Mouse (Mus musculus) midbrain, embryonic 14.5 days (tissue): ENCODE data around the gene Hspa13. TPM values are rescaled to one million over a fixed set of nuclear protein-coding genes. Genes with fewer than 3 reads are reported as not detected.

Experiments used
- ATAC-seq: fragments of 200-750 bp; cut with Nextera tagmentation; 2 replicates; pipeline ENCODE4 v1.8.0; 2017; ENCODE audit warnings: moderate number of reproducible peaks, moderate library complexity; ENCODE audit not compliant: low FRiP score, low TSS enrichment
- DNase-seq: peaks from one replicate; pipeline ENCODE4 v3.0.0-alpha.2; 2015
- H3K27ac ChIP-seq: fragments of 300-500 bp; sonication (generic); replicated peaks from 2 replicates; pipeline ENCODE4 v1.5.1; 2014; ENCODE audit warnings: mild to moderate bottlenecking, low read depth, low read length, moderate library complexity
- H3K27me3 ChIP-seq: fragments of 300-500 bp; sonication (generic); 2 replicates; pipeline ENCODE4 v1.6.1; 2014; ENCODE audit warnings: low read length, control low read depth, mixed read lengths; ENCODE audit not compliant: control insufficient read depth, insufficient read depth
- H3K36me3 ChIP-seq: fragments of 300-500 bp; sonication (generic); 2 replicates; pipeline ENCODE4 v1.6.1; 2014; ENCODE audit warnings: low read length, control low read depth; ENCODE audit not compliant: control insufficient read depth, insufficient read depth
- H3K4me1 ChIP-seq: fragments of 300-500 bp; sonication (generic); 2 replicates; pipeline ENCODE4 v1.6.1; 2014; ENCODE audit warnings: mild to moderate bottlenecking, antibody characterized with exemption, low read length, control low read depth; ENCODE audit not compliant: control insufficient read depth, insufficient read depth
- H3K4me2 ChIP-seq: fragments of 300-500 bp; sonication (generic); 2 replicates; pipeline ENCODE4 v1.6.1; 2014; ENCODE audit warnings: mild to moderate bottlenecking, low read length, moderate library complexity
- H3K4me3 ChIP-seq: fragments of 300-500 bp; sonication (generic); replicated peaks from 2 replicates; pipeline ENCODE4 v1.5.1; 2014; ENCODE audit warnings: low read depth, low read length
- H3K9ac ChIP-seq: fragments of 300-500 bp; sonication (generic); replicated peaks from 2 replicates; pipeline ENCODE4 v1.6.1; 2014; ENCODE audit warnings: mild to moderate bottlenecking, low read length, moderate library complexity
- H3K9me3 ChIP-seq: fragments of 300-500 bp; sonication (generic); 2 replicates; pipeline ENCODE4 v1.6.1; 2016; ENCODE audit warnings: low read length, control low read depth, mixed read lengths; ENCODE audit not compliant: control insufficient read depth
- WGBS: fragments of 180-500 bp; shearing (Covaris S2); extraction: QIAGEN DNeasy Blood & Tissue Kit; methylation state at CpG from one replicate; pipeline ENCODE4 v1.1.7; 2014; 5-methylcytosine and 5-hydroxymethylcytosine counted together
- polyA plus RNA-seq: library from polyadenylated mRNA; unstranded; fragments of >200 nt; fragmentation: Nextera tagmentation; extraction: Ambion mirVana; gene quantifications from 2 replicates; pipeline ENCODE4 v1.2.1, GENCODE M21; 2014

The Hspa13 gene
- 50.0 and 54.0 TPM in 2 replicates for polyA plus RNA-seq

GRCm38 (mm10) chr16:75766388-75767249, at the start of gene Hspa13:
TSS of gene Hspa13 (minus strand) at chr16:75767104.
- H3K4me1 ChIP-seq, result peaks cover 7% of the 10 kb centered on the region; the same call in 1 of the 2 replicates
- under 1% methylated on average over 51 of the region's 51 CpGs for WGBS
- DNase-seq (peak; percentile 99), ATAC-seq (peak; percentile 98)
- H3K36me3 ChIP-seq, result peaks cover 12% of the 10 kb centered on the region
- peak within 1 kb of the TSS; percentile 69 for H3K4me2 ChIP-seq
- no peaks in the 10 kb centered on the region for H3K9me3 ChIP-seq
- H3K4me3 ChIP-seq, result peak within 1 kb of the TSS; percentile 67
- peak within 1 kb of the TSS; percentile 78 for H3K9ac ChIP-seq
- peak within 1 kb of the TSS; percentile 84 for H3K27ac ChIP-seq
- H3K27me3 ChIP-seq, result no peaks in the 10 kb centered on the region

- ATAC-seq (no peak), DNase-seq (peak; percentile 83)
- Histone ChIP-seq H3K4me1 (no peaks in the 10 kb centered on the region), H3K9me3 (no peaks in the 10 kb centered on the region), H3K36me3 (no peaks in the 10 kb centered on the region), H3K4me3 (no peak overlapping the region), H3K9ac (no peak overlapping the region), H3K4me2 (no peak overlapping the region), H3K27me3 (no peaks in the 10 kb centered on the region), H3K27ac (no peak overlapping the region)
- 27% methylated on average over 1 of the region's 1 CpGs for WGBS
Measured at GRCm38 (mm10) chr16:75779271-75779670, 12.4 kb upstream of the Hspa13 start.

GRCm38 (mm10) chr16:75773222-75773621, 6.3 kb upstream of the Hspa13 start:
- WGBS, result 91% methylated on average over 10 of the region's 10 CpGs
- ATAC-seq (no peak), DNase-seq (no peak)
- H3K36me3 ChIP-seq, result no peaks in the 10 kb centered on the region
- no peaks in the 10 kb centered on the region for H3K27me3 ChIP-seq
- H3K9me3 ChIP-seq, result no peaks in the 10 kb centered on the region
- no peak overlapping the region for H3K9ac ChIP-seq
- H3K4me1 ChIP-seq, result no peaks in the 10 kb centered on the region
- H3K4me3 ChIP-seq, result no peak overlapping the region
- H3K27ac ChIP-seq, result no peak overlapping the region
- H3K4me2 ChIP-seq, result no peak overlapping the region

- Histone ChIP-seq H3K27ac (peak overlapping the region; percentile 84), H3K9me3 (no peaks in the 10 kb centered on the region), H3K4me3 (peak overlapping the region; percentile 67), H3K9ac (peak overlapping the region; percentile 78; the same call in 1 of the 2 replicates), H3K36me3 (peaks cover 12% of the 10 kb centered on the region), H3K27me3 (no peaks in the 10 kb centered on the region), H3K4me1 (peaks cover 7% of the 10 kb centered on the region; the same call in 1 of the 2 replicates), H3K4me2 (peak overlapping the region; percentile 69)
- 19% methylated on average over 21 of the region's 21 CpGs for WGBS
- ATAC-seq (peak; percentile 71), DNase-seq (no peak)
Measured at GRCm38 (mm10) chr16:75767250-75768002, 522 bp upstream of the Hspa13 start.

- WGBS, result 84% methylated on average over 1 of the region's 1 CpGs
- ATAC-seq (no peak), DNase-seq (no peak)
- no peaks in the 10 kb centered on the region for H3K9me3 ChIP-seq
- H3K4me1 ChIP-seq, result no peaks in the 10 kb centered on the region
- H3K4me2 ChIP-seq, result no peak overlapping the region
- H3K27ac ChIP-seq, result no peak overlapping the region
- H3K9ac ChIP-seq, result no peak overlapping the region
- H3K4me3 ChIP-seq, result no peak overlapping the region
- peaks cover 26% of the 10 kb centered on the region for H3K36me3 ChIP-seq
- no peaks in the 10 kb centered on the region for H3K27me3 ChIP-seq
Measured at GRCm38 (mm10) chr16:75752876-75753275, 14.0 kb downstream of the Hspa13 start.

- H3K27me3 ChIP-seq, result no peaks in the 10 kb centered on the region
- H3K4me1 ChIP-seq, result no peaks in the 10 kb centered on the region
- no peaks in the 10 kb centered on the region for H3K9me3 ChIP-seq
- H3K27ac ChIP-seq, result no peak overlapping the region
- H3K4me2 ChIP-seq, result no peak overlapping the region
- H3K4me3 ChIP-seq, result no peak overlapping the region
- no peak for ATAC-seq
- no peak for DNase-seq
- H3K9ac ChIP-seq, result no peak overlapping the region
- 61% methylated on average over 5 of the region's 5 CpGs for WGBS
- H3K36me3 ChIP-seq, result peaks cover 3% of the 10 kb centered on the region; the same call in 1 of the 2 replicates
Measured at GRCm38 (mm10) chr16:75750103-75750502, 16.8 kb downstream of the Hspa13 start.

- no peak for ATAC-seq
- H3K27me3 ChIP-seq, result no peaks in the 10 kb centered on the region
- no peak overlapping the region for H3K4me2 ChIP-seq
- WGBS, result 92% methylated on average over 1 of the region's 1 CpGs
- DNase-seq, result no peak
- no peaks in the 10 kb centered on the region for H3K4me1 ChIP-seq
- no peaks in the 10 kb centered on the region for H3K36me3 ChIP-seq
- H3K27ac ChIP-seq, result no peak overlapping the region
- no peaks in the 10 kb centered on the region for H3K9me3 ChIP-seq
- no peak overlapping the region for H3K4me3 ChIP-seq
- H3K9ac ChIP-seq, result no peak overlapping the region
Measured at GRCm38 (mm10) chr16:75748926-75749325, 18.0 kb downstream of the Hspa13 start.

- H3K4me3 ChIP-seq, result no peak overlapping the region
- H3K27ac ChIP-seq, result no peak overlapping the region
- no peaks in the 10 kb centered on the region for H3K27me3 ChIP-seq
- DNase-seq (no peak), ATAC-seq (no peak)
- H3K4me1 ChIP-seq, result no peaks in the 10 kb centered on the region
- H3K9me3 ChIP-seq, result no peaks in the 10 kb centered on the region
- H3K9ac ChIP-seq, result no peak overlapping the region
- H3K4me2 ChIP-seq, result no peak overlapping the region
- 50% methylated on average over 3 of the region's 3 CpGs for WGBS
- H3K36me3 ChIP-seq, result no peaks in the 10 kb centered on the region
Measured at GRCm38 (mm10) chr16:75744014-75744413, 22.9 kb downstream of the Hspa13 start.
